Mouse (Mus musculus): ENCODE measurements around the gene Brsk2. TPM values are rescaled to one million over a fixed set of nuclear protein-coding genes. Genes with fewer than 3 reads are reported as not detected.
"Not testable (repeated sequence)": the region's sequence is repeated elsewhere in the genome, so short reads cannot be mapped to it uniquely, and the experiment has no call there.

Gene Brsk2
- polyA plus RNA-seq (2015; fragmentation: Nextera tagmentation; extraction: Ambion mirVana) = 0.07 and 0.10 TPM in 2 replicates

DNA sequence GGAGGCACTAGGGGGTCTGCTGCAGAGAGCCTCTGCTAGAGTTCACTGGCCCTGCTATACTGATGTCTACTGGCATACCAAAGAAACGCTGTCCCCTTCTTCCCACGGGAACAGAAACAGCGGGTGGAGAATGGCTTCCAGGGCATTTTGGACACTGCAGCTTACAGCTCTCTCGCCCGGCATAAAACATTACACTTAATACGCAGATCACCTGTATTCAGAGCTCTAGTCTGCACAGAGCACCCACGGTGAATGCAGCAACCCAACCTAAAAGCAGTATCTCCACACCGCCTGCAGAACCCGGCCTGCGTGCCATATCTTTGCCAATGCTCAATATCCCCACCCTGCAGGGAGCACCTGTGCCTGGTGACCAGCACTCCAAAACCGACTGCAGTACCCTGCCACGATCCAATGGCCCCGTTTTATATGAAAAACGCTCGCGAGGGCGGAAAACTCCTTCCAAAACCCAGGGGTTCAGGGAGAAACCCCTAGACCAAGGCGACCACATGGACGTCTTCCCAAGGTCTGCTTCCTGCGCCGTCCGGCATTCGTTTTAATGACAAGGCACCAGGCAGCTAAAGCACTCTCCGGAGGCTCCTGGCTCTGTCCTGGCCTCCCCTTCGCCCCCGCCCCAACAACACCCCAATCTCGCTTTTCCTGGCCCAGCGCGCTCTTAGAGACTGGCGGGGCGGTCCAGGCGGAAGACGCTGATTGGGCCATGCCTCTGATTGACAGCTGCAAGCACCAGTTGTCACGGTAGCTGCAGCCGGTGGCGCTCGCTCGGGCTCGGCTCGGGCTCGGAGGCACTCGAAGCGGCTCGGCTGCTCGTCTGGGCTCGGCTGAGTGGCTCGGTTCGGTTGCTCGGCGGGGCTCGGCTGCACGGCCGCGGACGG lies at the start of gene Brsk2:
Gene Brsk2, plus strand, starts transcription at position 846 of the 893 bp plus-strand sequence.
- Histone ChIP-seq H3K4me3 (replicated peaks) (peak within 1 kb of the TSS; percentile 45), H3K9me3 (replicated peaks) (no peaks in the 10 kb centered on the region), H3K4me1 (replicated peaks) (peaks cover 7% of the 10 kb centered on the region), H3K27ac (no peak within 1 kb of the TSS), H3K36me3 (no peaks in the 10 kb centered on the region), H3K4me2 (peak within 1 kb of the TSS; percentile 67), H3K27me3 (peaks cover 96% of the 10 kb centered on the region), H3K9ac (no peak within 1 kb of the TSS)
- ATAC-seq (ENCODE audit: low read depth) (peak; percentile 90), DNase-seq (peak; percentile 58)
- WGBS (ENCODE audit: insufficient replicate concordance) = 2% methylated on average over 55 of the region's 55 CpGs

- peak; percentile 63 for ATAC-seq (ENCODE audit: low read depth)
Measured at GRCm38 (mm10) chr7:141901825-141902224, 47.7 kb upstream of the Brsk2 start.

DNA sequence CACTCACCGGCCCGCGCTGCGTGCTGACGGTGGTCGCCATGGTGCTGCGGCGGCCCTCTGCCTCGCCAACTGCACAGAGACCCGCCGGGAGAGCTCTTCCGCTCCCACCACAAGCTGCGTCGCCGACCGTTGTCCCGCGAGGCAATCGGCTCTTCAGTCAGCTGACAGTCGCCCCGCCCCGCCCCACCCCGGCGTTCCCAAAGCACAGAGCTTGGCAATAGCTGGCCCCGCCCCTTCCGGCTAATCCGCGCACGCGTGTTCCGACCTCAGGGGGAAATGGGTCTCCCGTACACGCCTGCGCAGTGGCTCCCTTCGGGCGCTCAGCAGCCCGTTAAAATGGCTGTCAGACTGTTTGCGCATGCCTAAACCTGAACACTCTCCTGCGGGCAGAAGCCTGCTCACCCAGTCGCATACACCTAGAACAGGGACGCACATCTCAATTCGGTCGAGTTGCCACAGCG lies 47.3 kb upstream of the Brsk2 start:
- WGBS (ENCODE audit: insufficient replicate concordance) = under 1% methylated on average over 44 of the region's 44 CpGs
- H3K4me3 ChIP-seq (replicated peaks) = peak overlapping the region; percentile 87

More at GRCm38 (mm10) chr7:141901825-141902224, 47.7 kb upstream of the Brsk2 start:
- peak; percentile 15 for DNase-seq
- Histone ChIP-seq H3K4me3 (replicated peaks) (peak overlapping the region; percentile 87), H3K9ac (peak overlapping the region; percentile 92), H3K27ac (peak overlapping the region; percentile 78), H3K4me2 (peak overlapping the region; percentile 94), H3K9me3 (replicated peaks) (no peaks in the 10 kb centered on the region), H3K4me1 (replicated peaks) (peaks cover 40% of the 10 kb centered on the region), H3K36me3 (peaks cover 3% of the 10 kb centered on the region; the same call in 1 of the 2 replicates), H3K27me3 (peaks cover 30% of the 10 kb centered on the region)
- WGBS (ENCODE audit: insufficient replicate concordance) = 0% methylated on average over 16 of the region's 16 CpGs

GRCm38 (mm10) chr7:141902791-141903190 lies 46.8 kb upstream of the Brsk2 start:
- Histone ChIP-seq H3K4me1 (replicated peaks) (peaks cover 36% of the 10 kb centered on the region), H3K4me3 (replicated peaks) (peak overlapping the region; percentile 87), H3K9me3 (replicated peaks) (no peaks in the 10 kb centered on the region), H3K36me3 (no peaks in the 10 kb centered on the region), H3K27me3 (peaks cover 35% of the 10 kb centered on the region), H3K9ac (peak overlapping the region; percentile 63), H3K27ac (no peak overlapping the region; the same call in 1 of the 2 replicates), H3K4me2 (peak overlapping the region; percentile 94)
- ATAC-seq (ENCODE audit: low read depth) (no peak), DNase-seq (no peak)
- WGBS (ENCODE audit: insufficient replicate concordance) = 67% methylated on average over 4 of the region's 4 CpGs

More for the DNA sequence above, 47.3 kb upstream of the Brsk2 start:
- peak overlapping the region; percentile 94 for H3K4me2 ChIP-seq
- DNase-seq (peak; percentile 99), ATAC-seq (ENCODE audit: low read depth) (peak; percentile 96)
- peaks cover 37% of the 10 kb centered on the region for H3K4me1 ChIP-seq (replicated peaks)
- no peaks in the 10 kb centered on the region for H3K9me3 ChIP-seq (replicated peaks)
- H3K36me3 ChIP-seq = peaks cover 1% of the 10 kb centered on the region; the same call in 1 of the 2 replicates
- H3K27me3 ChIP-seq = peaks cover 32% of the 10 kb centered on the region
- peak overlapping the region; percentile 92 for H3K9ac ChIP-seq
- H3K27ac ChIP-seq = peak overlapping the region; percentile 78

DNA sequence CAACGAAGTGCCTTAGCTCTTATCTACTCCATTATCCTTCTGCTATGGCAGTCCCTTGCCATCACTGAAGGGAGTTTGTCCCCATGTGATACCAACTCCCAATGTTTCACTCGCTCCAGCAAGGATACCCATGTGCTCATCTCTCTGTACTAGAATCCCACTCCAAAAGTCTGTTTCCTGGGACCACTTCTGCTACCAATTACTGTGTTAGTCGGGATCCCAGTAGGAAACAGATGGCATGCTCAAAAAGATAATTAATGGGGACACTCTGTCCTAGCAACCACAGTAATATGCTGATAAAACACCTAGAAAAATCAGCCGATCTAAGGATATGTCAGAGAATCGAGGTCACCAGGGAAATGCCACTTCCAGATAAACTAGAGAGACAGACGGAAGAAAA lies 41.0 kb upstream of the Brsk2 start:
- Histone ChIP-seq H3K27ac (no peak overlapping the region), H3K4me1 (replicated peaks) (no peaks in the 10 kb centered on the region), H3K9ac (no peak overlapping the region), H3K27me3 (peaks cover 77% of the 10 kb centered on the region), H3K9me3 (replicated peaks) (no peaks in the 10 kb centered on the region), H3K4me3 (replicated peaks) (no peak overlapping the region), H3K36me3 (no peaks in the 10 kb centered on the region), H3K4me2 (no peak overlapping the region)
- no peak for ATAC-seq (ENCODE audit: low read depth)
- DNase-seq = no peak
- WGBS (ENCODE audit: insufficient replicate concordance) = 49% methylated on average over 6 of the region's 6 CpGs

- 41% methylated on average over 3 of the region's 3 CpGs for WGBS (ENCODE audit: insufficient replicate concordance)
Measured at GRCm38 (mm10) chr7:141911305-141911704, 38.2 kb upstream of the Brsk2 start.

GRCm38 (mm10) chr7:141918407-141918806 lies 31.1 kb upstream of the Brsk2 start, which contains the start of gene Tollip:
TSS of gene Tollip (minus strand) at chr7:141918507.
- Histone ChIP-seq H3K9me3 (replicated peaks) (no peaks in the 10 kb centered on the region), H3K4me3 (replicated peaks) (no peak within 1 kb of the TSS), H3K4me1 (replicated peaks) (no peaks in the 10 kb centered on the region), H3K27ac (no peak within 1 kb of the TSS), H3K36me3 (no peaks in the 10 kb centered on the region), H3K27me3 (peaks cover 12% of the 10 kb centered on the region), H3K9ac (no peak within 1 kb of the TSS), H3K4me2 (no peak within 1 kb of the TSS)
- WGBS (ENCODE audit: insufficient replicate concordance) = 62% methylated on average over 2 of the region's 2 CpGs
- ATAC-seq (ENCODE audit: low read depth) (no peak), DNase-seq (no peak)

More at GRCm38 (mm10) chr7:141911305-141911704, 38.2 kb upstream of the Brsk2 start:
- Histone ChIP-seq H3K36me3 (no peaks in the 10 kb centered on the region), H3K9ac (no peak overlapping the region), H3K4me3 (replicated peaks) (no peak overlapping the region), H3K4me1 (replicated peaks) (no peaks in the 10 kb centered on the region), H3K27ac (no peak overlapping the region), H3K9me3 (replicated peaks) (no peaks in the 10 kb centered on the region), H3K27me3 (peaks cover 63% of the 10 kb centered on the region), H3K4me2 (no peak overlapping the region)
- ATAC-seq (ENCODE audit: low read depth) = no peak
- no peak for DNase-seq

- ATAC-seq (ENCODE audit: low read depth); H3K4me1 ChIP-seq (replicated peaks); H3K27me3 ChIP-seq; DNase-seq; H3K36me3 ChIP-seq; H3K9ac ChIP-seq; H3K4me3 ChIP-seq (replicated peaks); H3K27ac ChIP-seq; H3K4me2 ChIP-seq; H3K9me3 ChIP-seq (replicated peaks): not testable (repeated sequence)
- 84% methylated on average over 17 of the region's 17 CpGs for WGBS (ENCODE audit: insufficient replicate concordance)
Measured at GRCm38 (mm10) chr7:141924121-141924520, 25.4 kb upstream of the Brsk2 start.

- Histone ChIP-seq H3K27me3 (peaks cover 3% of the 10 kb centered on the region), H3K4me1 (replicated peaks) (no peaks in the 10 kb centered on the region), H3K4me2 (no peak overlapping the region), H3K27ac (no peak overlapping the region), H3K4me3 (replicated peaks) (no peak overlapping the region), H3K36me3 (no peaks in the 10 kb centered on the region), H3K9me3 (replicated peaks) (no peaks in the 10 kb centered on the region), H3K9ac (no peak overlapping the region)
- DNase-seq = peak; percentile 46
- 9% methylated on average over 7 of the region's 7 CpGs for WGBS (ENCODE audit: insufficient replicate concordance)
- no peak for ATAC-seq (ENCODE audit: low read depth)
Measured at GRCm38 (mm10) chr7:141924917-141925316, 24.6 kb upstream of the Brsk2 start.

DNA sequence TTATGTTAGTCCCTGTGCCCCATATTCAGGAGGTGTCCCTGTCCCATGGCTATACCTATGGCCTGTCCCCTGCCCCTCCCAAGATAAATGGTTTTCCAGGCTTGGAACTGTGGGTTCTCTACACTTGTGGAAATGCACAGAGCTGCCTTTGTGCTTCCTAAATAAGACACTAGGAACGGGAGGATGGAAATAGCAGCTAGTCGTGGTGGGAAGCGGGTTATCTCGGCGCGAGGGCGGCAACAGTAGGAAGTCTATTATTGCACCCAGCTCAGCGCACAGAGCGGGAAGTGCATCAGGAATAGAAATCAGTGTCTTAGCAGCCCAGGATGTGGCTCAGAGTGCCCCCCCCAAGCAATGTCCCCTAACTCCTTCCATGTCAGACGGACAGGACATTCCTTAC lies 20.9 kb upstream of the Brsk2 start:
- ATAC-seq (ENCODE audit: low read depth) (no peak), DNase-seq (no peak)
- Histone ChIP-seq H3K9ac (no peak overlapping the region), H3K27me3 (peaks cover 3% of the 10 kb centered on the region), H3K4me2 (no peak overlapping the region), H3K27ac (no peak overlapping the region), H3K4me3 (replicated peaks) (no peak overlapping the region), H3K9me3 (replicated peaks) (no peaks in the 10 kb centered on the region), H3K4me1 (replicated peaks) (no peaks in the 10 kb centered on the region), H3K36me3 (no peaks in the 10 kb centered on the region)
- WGBS (ENCODE audit: insufficient replicate concordance) = 59% methylated on average over 10 of the region's 10 CpGs

GRCm38 (mm10) chr7:141934128-141934898 lies 15.2 kb upstream of the Brsk2 start:
- WGBS (ENCODE audit: insufficient replicate concordance) = 59% methylated on average over 7 of the region's 7 CpGs
- Histone ChIP-seq H3K36me3 (no peaks in the 10 kb centered on the region), H3K4me3 (replicated peaks) (no peak overlapping the region), H3K9me3 (replicated peaks) (no peaks in the 10 kb centered on the region), H3K4me1 (replicated peaks) (no peaks in the 10 kb centered on the region), H3K27me3 (peaks cover 13% of the 10 kb centered on the region), H3K4me2 (no peak overlapping the region), H3K27ac (no peak overlapping the region), H3K9ac (no peak overlapping the region)
- DNase-seq (no peak), ATAC-seq (ENCODE audit: low read depth) (no peak)

All from liver, embryonic 13.5 days (tissue).